Mouse (Mus musculus) liver (tissue): ENCODE data around the gene Cpm.
A peak's percentile ranks its signal among the peaks of the same experiment; 100 is the strongest.

Experiments
- DNase-seq: peaks from one replicate; pipeline ENCODE4 v3.0.0-alpha.2; 2020; ENCODE audit warnings: mixed read lengths

Cpm gene

DNA sequence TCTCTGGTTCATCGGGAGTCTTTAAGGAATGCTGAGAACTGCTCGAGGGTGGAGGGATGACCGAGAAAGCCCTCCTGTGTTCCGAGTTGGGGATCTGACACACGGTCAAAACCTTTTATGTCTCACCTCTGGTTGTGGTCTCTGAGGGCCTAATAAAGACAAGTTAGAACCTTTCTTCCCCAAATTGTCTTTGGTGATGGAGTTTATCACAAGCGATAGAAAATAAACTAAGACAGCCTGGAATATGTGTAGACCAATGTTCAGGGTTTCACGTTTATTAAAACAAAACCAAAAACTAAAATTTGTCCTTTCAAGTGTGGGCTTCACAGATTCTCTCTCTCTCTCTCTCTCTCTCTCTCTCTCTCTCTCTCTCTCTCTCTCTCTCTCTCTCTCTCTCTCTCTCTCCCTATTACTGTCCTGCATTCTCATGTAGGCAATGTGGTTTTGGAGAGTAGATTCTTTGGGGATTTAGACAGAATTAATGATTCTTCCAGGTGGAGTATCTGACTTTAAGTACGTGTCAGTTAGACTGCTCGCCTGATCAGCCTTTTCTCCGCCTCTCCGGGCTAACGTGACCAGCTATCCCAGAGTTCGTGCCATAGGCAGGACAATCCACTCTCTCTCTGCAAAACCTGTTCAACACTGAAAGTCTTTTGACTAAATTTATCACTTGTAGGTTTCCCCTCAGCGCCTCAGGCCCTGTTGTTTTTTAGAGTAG, 35.1 kb downstream of the Cpm start:
- DNase-seq = no peak

GRCm38 (mm10) chr10:117664926-117665209, 35.6 kb downstream of the Cpm start:
- no peak for DNase-seq

GRCm38 (mm10) chr10:117665376-117666275, 36.3 kb downstream of the Cpm start:
- DNase-seq = no peak

DNA sequence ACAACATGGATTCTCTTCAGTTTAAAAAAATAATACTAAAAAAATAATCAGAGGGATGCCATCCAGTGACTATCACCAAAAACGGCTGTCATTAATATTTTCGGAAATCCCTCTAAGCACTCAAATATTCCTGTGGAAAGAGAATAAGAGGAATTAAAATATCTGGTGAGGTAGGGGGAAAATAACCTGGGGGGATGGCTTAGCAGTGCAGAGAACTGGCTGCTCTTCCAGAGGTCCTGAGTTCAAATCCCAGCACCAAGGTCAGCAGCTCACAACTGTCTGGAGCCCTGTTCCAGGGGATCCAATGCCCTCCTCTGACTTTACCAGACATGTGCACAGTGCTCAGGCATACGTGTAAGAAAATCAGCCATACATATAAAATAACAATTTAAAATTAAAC, 37.1 kb downstream of the Cpm start:
- DNase-seq = no peak

- DNase-seq = no peak
Measured at GRCm38 (mm10) chr10:117666947-117667630, 37.8 kb downstream of the Cpm start.

DNA sequence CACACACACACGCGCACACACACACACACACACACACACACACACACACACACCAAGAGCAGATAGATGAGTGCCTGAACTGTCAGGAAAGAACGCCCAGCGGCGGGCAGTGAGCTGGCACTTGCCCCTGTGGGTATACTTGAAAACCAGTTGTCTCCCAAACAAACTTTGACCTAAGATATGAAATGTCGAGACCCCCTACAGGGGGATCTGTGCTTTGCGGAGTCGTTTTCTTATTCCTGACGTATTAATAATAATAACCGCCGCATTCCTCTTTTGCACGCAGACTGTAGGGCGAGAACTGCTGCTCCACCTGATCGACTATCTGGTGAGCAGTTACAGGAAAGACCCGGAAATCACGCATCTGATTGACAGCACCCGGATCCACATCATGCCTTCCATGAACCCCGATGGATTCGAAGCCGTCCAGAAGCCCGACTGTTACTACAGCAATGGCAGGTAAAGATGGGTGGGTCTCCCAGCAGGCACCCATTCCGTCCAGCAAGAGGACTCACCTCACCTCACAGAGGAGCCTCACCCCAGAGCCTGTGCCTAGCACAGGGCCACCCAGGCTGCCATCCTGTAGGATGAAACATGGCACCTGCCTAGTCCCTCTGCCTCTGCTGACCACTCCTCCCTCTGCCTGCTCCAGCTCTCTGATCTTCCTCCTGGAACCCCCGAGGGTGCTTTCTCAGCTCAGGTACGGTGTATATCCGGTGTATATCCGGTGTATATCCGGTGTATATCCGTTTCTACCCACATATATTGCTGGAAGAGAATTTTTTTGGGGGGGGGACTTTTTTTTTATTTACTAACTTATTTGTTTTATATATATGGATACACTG, 38.6 kb downstream of the Cpm start:
- no peak for DNase-seq

GRCm38 (mm10) chr10:117668546-117669300, 39.4 kb downstream of the Cpm start:
- no peak for DNase-seq

DNA sequence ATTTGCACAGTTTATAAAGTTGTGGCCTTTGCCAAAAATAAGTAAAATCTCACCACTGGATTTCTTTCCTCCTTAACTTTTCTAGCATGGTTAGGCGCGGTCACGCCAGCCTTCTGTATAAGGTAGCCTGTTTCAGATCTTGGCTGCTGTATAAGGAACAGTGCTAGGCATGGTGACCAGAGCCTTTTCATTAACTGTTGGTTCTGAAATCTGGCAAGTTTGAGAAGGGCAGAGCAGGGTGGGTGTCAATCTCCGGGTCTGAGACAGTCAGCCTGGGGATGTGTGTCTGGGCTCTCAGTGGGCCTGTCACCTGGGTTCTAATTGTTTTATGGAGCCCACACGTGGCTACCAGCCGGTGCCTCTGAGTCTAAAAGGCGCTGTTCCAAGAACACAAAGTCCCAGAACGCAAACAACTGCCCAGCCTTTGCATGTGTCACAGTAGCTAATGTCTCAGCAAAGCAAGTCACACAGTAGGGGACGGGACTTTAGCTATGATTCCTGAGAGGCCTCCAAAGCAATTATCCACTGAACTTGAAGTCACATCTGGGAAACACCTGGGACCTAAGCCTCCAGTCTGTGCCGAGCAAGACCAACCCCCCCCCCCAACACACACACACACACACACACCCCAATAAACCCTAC, 40.3 kb downstream of the Cpm start:
- no peak for DNase-seq

DNA sequence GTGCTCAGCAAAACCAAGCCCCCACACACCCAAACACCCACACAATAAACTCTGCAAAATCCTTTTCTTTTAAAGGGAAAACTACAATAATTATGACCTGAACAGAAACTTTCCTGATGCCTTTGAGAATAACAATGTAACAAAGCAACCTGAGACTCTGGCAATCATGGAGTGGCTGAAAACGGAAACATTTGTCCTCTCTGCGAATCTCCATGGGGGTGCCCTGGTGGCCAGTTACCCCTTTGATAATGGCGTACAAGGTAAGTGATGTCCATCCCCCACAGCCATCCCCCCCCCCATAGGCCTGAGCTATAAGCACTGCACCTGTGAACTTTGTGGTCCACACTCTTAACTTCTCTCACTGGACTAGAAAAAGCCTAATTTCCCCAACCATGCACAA, 40.8 kb downstream of the Cpm start:
- DNase-seq = no peak

- no peak for DNase-seq
Measured at GRCm38 (mm10) chr10:117670791-117671190, 41.5 kb downstream of the Cpm start.

DNA sequence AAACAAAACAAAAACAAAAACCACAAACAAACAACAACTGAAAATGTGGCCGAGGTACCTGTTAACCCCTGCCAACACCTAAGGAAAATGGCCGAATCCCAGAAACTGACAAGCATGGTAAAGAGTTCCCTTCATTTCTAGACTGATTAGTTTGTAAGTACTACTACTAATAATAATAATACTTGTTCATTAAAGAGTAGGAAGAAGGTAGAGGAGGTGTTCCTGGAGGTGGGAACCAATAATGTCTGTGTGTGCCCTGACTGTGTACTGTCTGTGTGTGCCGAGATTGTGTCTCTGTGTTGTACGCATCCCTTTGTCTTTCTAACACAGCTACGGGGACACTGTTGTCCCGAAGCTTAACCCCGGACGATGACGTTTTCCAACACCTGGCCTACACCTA, 42.0 kb downstream of the Cpm start:
- no peak for DNase-seq

- no peak for DNase-seq
Measured at GRCm38 (mm10) chr10:117671930-117672666, 42.8 kb downstream of the Cpm start.

GRCm38 (mm10) chr10:117672693-117673092, 43.4 kb downstream of the Cpm start:
- no peak for DNase-seq

DNA sequence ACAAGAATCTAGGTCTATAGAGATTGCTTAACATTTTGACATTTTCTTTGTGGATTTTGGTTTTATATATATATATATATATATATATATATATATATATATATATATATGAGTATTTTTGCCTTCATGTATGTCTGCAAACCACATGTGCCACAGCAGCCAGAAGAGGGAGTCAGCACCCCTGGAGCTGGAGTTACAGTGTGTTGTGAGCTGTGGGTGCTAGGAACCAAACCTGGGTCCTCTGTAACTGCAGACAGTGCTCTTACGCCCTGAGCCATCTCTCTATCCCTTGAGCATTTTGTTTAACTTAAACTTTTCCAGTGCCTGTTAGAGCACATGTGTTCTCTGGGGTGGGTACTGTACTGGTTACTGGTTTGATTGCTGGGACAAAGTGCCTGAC, 44.6 kb downstream of the Cpm start:
- no peak for DNase-seq

GRCm38 (mm10) chr10:117674359-117675019, 45.2 kb downstream of the Cpm start:
- no peak for DNase-seq

DNA sequence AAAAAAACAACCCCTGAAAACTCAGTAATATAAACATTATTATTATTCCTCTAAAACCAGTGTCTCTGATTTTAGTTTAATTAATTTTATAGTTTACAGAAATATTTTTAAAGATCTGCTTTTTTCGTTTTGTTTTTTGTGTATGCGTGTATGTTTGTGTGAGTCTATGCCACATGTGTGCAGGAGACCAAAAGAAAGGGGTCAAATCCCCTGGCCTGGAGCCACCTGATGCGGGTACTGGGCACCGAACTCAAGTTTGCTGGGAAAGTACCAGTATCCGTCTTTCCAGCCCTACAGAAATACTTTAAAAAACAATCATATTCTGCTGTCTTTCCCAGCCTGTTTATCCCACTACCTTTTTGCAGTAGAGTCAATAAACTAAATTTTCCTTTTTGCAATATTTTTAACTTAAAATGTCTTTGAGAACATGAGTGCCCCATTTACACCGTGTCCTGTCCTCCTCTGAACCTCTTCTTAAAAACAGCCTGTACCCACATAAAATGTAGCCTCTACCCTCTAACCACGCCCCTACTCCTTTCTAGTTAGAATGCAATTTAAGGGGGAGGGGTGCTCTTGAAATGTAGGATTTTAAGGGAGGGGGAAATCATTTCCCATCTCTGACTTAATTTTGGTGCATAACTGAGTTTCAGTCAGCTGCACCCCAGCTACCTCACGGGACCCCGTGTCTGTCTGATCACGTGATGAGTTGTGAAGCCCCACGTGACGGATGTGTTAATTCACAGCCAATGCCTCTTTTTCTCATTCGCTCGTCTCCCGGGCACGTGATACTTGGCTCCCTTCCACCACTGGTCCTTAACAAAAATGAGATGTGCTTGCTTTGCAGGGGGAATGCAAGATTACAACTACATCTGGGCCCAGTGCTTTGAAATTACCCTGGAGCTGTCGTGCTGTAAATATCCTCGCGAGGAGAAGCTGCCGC, 46.1 kb downstream of the Cpm start:
- peak; percentile 37 for DNase-seq

DNA sequence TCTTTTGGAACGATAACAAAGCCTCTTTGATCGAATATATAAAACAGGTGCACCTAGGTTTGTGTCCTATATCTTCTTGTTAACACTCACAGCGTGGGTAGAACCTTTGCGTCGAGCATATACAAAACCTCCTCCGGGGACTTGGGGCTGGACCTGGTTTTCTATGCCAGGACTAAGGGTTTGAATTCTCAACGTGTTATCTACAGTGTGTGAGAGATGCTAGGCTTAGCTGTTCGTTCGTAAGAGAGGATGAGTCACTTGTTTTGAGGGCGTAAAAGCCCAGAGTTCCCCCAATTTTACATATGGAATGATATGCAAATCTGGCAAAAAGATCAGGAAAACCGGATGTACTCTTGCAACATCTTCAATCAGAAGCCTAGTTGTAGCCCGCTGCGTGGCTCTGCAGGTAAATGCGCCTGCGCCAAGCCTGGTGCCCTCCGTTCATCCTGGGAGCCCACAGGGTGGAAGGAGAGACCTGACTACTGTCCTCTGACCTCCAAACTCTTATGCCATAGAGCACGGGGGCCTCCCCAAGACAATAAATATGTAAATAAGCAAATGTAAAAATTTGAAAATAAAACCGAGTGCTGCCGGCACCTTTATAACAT, 46.8 kb downstream of the Cpm start:
- DNase-seq = no peak

DNA sequence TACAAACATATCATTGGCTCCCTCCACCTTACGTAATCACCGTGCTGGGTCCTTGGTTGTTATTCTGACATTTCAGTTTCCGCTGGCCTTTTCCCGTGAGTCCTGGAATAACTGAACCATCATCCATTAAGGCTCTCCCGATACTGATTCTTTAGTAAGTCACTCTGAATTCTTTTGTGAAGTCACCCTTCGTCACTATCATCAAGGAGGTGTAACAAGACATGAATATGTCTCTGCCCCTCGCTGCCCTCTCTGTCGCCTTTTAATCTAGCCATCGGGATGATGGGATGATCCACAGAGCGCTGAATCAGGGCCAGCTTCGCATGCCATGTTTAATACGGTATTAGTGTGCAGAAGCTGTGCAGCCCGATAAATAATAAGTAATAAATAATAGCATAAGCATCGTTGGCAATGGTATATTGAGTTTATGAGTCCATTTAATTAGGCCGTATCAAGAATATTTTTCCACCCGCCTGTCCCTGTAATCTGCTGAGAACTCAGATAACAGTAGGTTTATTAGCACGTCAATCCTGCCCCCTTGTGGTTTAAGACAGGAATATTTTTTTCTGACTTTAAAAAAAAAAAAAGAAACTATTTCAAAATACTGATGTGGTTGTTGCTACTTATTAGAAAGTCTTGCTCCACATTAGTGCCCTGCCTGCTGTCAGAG, 47.5 kb downstream of the Cpm start:
- DNase-seq = no peak
